Mouse (Mus musculus) neural tube, embryonic 10.5 days (tissue): ENCODE data around the gene Dek.

Source experiments
- DNase-seq: peaks from one replicate; pipeline ENCODE4 v3.0.0-alpha.2; 2017; ENCODE audit warnings: low spot score; ENCODE audit errors: extremely low spot score

Gene Dek

GRCm38 (mm10) chr13:47105711-47106579 is at the start of gene Dek:
Gene Dek, minus strand, starts transcription at chr13:47106201.
- DNase-seq = peak; percentile 92

- DNase-seq = no peak
Measured at GRCm38 (mm10) chr13:47154866-47155265, 48.9 kb upstream of the Dek start.

GRCm38 (mm10) chr13:47153206-47153605 is 47.2 kb upstream of the Dek start:
- no peak for DNase-seq

- peak; percentile 39 for DNase-seq
Measured at GRCm38 (mm10) chr13:47152390-47152789, 46.4 kb upstream of the Dek start.

GRCm38 (mm10) chr13:47151060-47151459 is 45.1 kb upstream of the Dek start:
- DNase-seq = no peak

GRCm38 (mm10) chr13:47149993-47150392 is 44.0 kb upstream of the Dek start:
- no peak for DNase-seq

- no peak for DNase-seq
Measured at GRCm38 (mm10) chr13:47148573-47148972, 42.6 kb upstream of the Dek start.

- DNase-seq = no peak
Measured at GRCm38 (mm10) chr13:47146388-47146787, 40.4 kb upstream of the Dek start.

- DNase-seq = no peak
Measured at GRCm38 (mm10) chr13:47145939-47146338, 39.9 kb upstream of the Dek start.

- no peak for DNase-seq
Measured at GRCm38 (mm10) chr13:47142764-47143163, 36.8 kb upstream of the Dek start.

- no peak for DNase-seq
Measured at GRCm38 (mm10) chr13:47135741-47136140, 29.7 kb upstream of the Dek start.

GRCm38 (mm10) chr13:47134836-47135235 is 28.8 kb upstream of the Dek start:
- no peak for DNase-seq

GRCm38 (mm10) chr13:47133058-47133457 is 27.1 kb upstream of the Dek start:
- DNase-seq = no peak

GRCm38 (mm10) chr13:47129090-47129489 is 23.1 kb upstream of the Dek start:
- DNase-seq = no peak

GRCm38 (mm10) chr13:47125595-47125994 is 19.6 kb upstream of the Dek start:
- DNase-seq = no peak

- DNase-seq = no peak
Measured at GRCm38 (mm10) chr13:47124986-47125385, 19.0 kb upstream of the Dek start.

- no peak for DNase-seq
Measured at GRCm38 (mm10) chr13:47124449-47124848, 18.4 kb upstream of the Dek start.

GRCm38 (mm10) chr13:47122537-47123430 is 16.8 kb upstream of the Dek start, which contains the start of gene Rnf144b:
Gene Rnf144b, plus strand, starts transcription at chr13:47122656.
- DNase-seq = peak; percentile 57

- no peak for DNase-seq
Measured at GRCm38 (mm10) chr13:47121333-47121889, 15.4 kb upstream of the Dek start.

GRCm38 (mm10) chr13:47116000-47116399 is 10.0 kb upstream of the Dek start:
- no peak for DNase-seq

- DNase-seq = no peak
Measured at GRCm38 (mm10) chr13:47112924-47113323, 6.9 kb upstream of the Dek start.

- no peak for DNase-seq
Measured at GRCm38 (mm10) chr13:47112056-47112455, 6.1 kb upstream of the Dek start.
